12 mouse cellular contexts compared by ENCODE assay signal in genomic region chr7:46236363-46236762, GRCm38 (mm10). TPM values are rescaled to one million over a fixed set of nuclear protein-coding genes. Genes with fewer than 3 reads are reported as not detected.
DNase-seq lines count a peak whose midpoint lies in the region; ATAC-seq lines count a peak whose summit lies in the region.
"Had no signal": no experiment of that assay in that cellular context is flagged by ENCODE, and none has a peak within 500 bp of the region (broad histone marks: within the 10 kb centered on the region; RNA-seq: fewer than 3 reads in every experiment).

No protein-coding gene starts in this region.

- no peak overlapping the region for H3K4me3 ChIP-seq in embryonic facial prominence, embryonic 13.5 days
- H3K4me3 ChIP-seq in embryonic facial prominence, embryonic 10.5 days, result no peak overlapping the region
- H3K4me3 ChIP-seq in intestine, embryonic 14.5 days (ENCODE audit: low read depth, low read length), result peak overlapping the region; percentile 33; the same call in 1 of the 2 replicates
- no peak overlapping the region for H3K4me3 ChIP-seq in neural tube, embryonic 15.5 days (replicated peaks)

- H3K36me3 ChIP-seq in embryonic facial prominence, embryonic 13.5 days, result no peaks in the 10 kb centered on the region
- no peaks in the 10 kb centered on the region for H3K36me3 ChIP-seq in embryonic facial prominence, embryonic 10.5 days (replicated peaks)
- H3K36me3 ChIP-seq in intestine, embryonic 14.5 days (ENCODE audit: control insufficient read depth, insufficient read depth, low read length), result no peaks in the 10 kb centered on the region
- H3K36me3 ChIP-seq in neural tube, embryonic 15.5 days, result no peaks in the 10 kb centered on the region
- H3K36me3 ChIP-seq: G1E had no signal

- H3K4me2 ChIP-seq in embryonic facial prominence, embryonic 13.5 days, result peak overlapping the region; percentile 11; the same call in 1 of the 2 replicates
- peak overlapping the region; percentile 44 for H3K4me2 ChIP-seq in intestine, embryonic 14.5 days (ENCODE audit: low read length)
- peak overlapping the region; percentile 26 for H3K4me2 ChIP-seq in neural tube, embryonic 15.5 days
- H3K4me2 ChIP-seq: heart, embryonic 11.5 days; liver, embryonic 11.5 days had no signal

- no peak for DNase-seq in embryonic facial prominence, embryonic 10.5 days (ENCODE audit: low spot score)
- peak; percentile 66 for DNase-seq in intestine, embryonic 14.5 days (ENCODE audit: low spot score)
- peak; percentile 61 for DNase-seq in kidney, postnatal 14 days
- DNase-seq in natural killer cell, adult 2 months (ENCODE audit: low spot score in 2 of 2), result no peak
- no peak for DNase-seq in B cell, adult 2 months
- DNase-seq in cerebellum, postnatal 10 days, result no peak
- DNase-seq: right cerebral cortex, postnatal 14 days had no signal

- ATAC-seq in embryonic facial prominence, embryonic 13.5 days (ENCODE audit: insufficient number of reproducible peaks, insufficient read depth, low FRiP score, low TSS enrichment, low read depth), result no peak
- peak; percentile 80 for ATAC-seq in intestine, embryonic 14.5 days (replicated peaks; ENCODE audit: low FRiP score, low TSS enrichment, low read depth)
- ATAC-seq in neural tube, embryonic 15.5 days (ENCODE audit: low FRiP score), result peak; percentile 51; the same call in 1 of the 2 replicates

- WGBS in embryonic facial prominence, embryonic 13.5 days, result 77% methylated on average over 15 of the region's 15 CpGs
- 81% methylated on average over 15 of the region's 15 CpGs for WGBS in embryonic facial prominence, embryonic 10.5 days
- 62% methylated on average over 15 of the region's 15 CpGs for WGBS in intestine, embryonic 14.5 days
- WGBS in neural tube, embryonic 15.5 days, result 67% methylated on average over 15 of the region's 15 CpGs

- 0 out of 2 replicates have a peak overlapping the region, but pooled peaks have one; percentile 11 for H3K9ac ChIP-seq in embryonic facial prominence, embryonic 13.5 days
- H3K9ac ChIP-seq in intestine, embryonic 14.5 days (ENCODE audit: low read length), result peak overlapping the region; percentile 30; the same call in 1 of the 2 replicates
- no peak overlapping the region for H3K9ac ChIP-seq in neural tube, embryonic 15.5 days (replicated peaks)

- no peaks in the 10 kb centered on the region for H3K27me3 ChIP-seq in embryonic facial prominence, embryonic 13.5 days
- H3K27me3 ChIP-seq in embryonic facial prominence, embryonic 10.5 days (replicated peaks; ENCODE audit: low read depth, poor library complexity, severe bottlenecking), result peaks cover 17% of the 10 kb centered on the region; the same call in 1 of the 2 replicates
- H3K27me3 ChIP-seq in intestine, embryonic 14.5 days (replicated peaks; ENCODE audit: control insufficient read depth, insufficient read depth, low read length), result no peaks in the 10 kb centered on the region
- H3K27me3 ChIP-seq in neural tube, embryonic 15.5 days (replicated peaks), result no peaks in the 10 kb centered on the region

- H3K27ac ChIP-seq in embryonic facial prominence, embryonic 13.5 days, result no peak overlapping the region
- no peak overlapping the region for H3K27ac ChIP-seq in embryonic facial prominence, embryonic 10.5 days (replicated peaks)
- peak overlapping the region; percentile 78 for H3K27ac ChIP-seq in intestine, embryonic 14.5 days (ENCODE audit: low read depth)
- H3K27ac ChIP-seq in neural tube, embryonic 15.5 days (replicated peaks), result peak overlapping the region; percentile 60

- H3K4me1 ChIP-seq in embryonic facial prominence, embryonic 13.5 days, result peaks cover 18% of the 10 kb centered on the region
- H3K4me1 ChIP-seq in embryonic facial prominence, embryonic 10.5 days, result peaks cover 35% of the 10 kb centered on the region
- H3K4me1 ChIP-seq in intestine, embryonic 14.5 days (replicated peaks; ENCODE audit: control insufficient read depth, insufficient read depth, low read length), result no peaks in the 10 kb centered on the region
- H3K4me1 ChIP-seq in neural tube, embryonic 15.5 days, result peaks cover 18% of the 10 kb centered on the region

- H3K9me3 ChIP-seq in embryonic facial prominence, embryonic 13.5 days, result no peaks in the 10 kb centered on the region
- H3K9me3 ChIP-seq in embryonic facial prominence, embryonic 10.5 days, result no peaks in the 10 kb centered on the region
- H3K9me3 ChIP-seq in intestine, embryonic 14.5 days (ENCODE audit: control insufficient read depth, low read length), result no peaks in the 10 kb centered on the region
- H3K9me3 ChIP-seq in neural tube, embryonic 15.5 days (replicated peaks), result no peaks in the 10 kb centered on the region
- H3K9me3 ChIP-seq: G1E had no signal

RNA-seq across cellular contexts. Expression of gene Ush1c, which starts 1.9 kb away (rescaled TPM):
- polyA plus RNA-seq in embryonic facial prominence, embryonic 13.5 days (2015; fragmentation: Nextera tagmentation; extraction: Ambion mirVana), result 1.4 and 1.8 TPM in 2 replicates
- 4.4 and 5.0 TPM in 2 replicates for polyA plus RNA-seq in embryonic facial prominence, embryonic 10.5 days (2016; fragmentation: Nextera tagmentation; extraction: Ambion mirVana)
- polyA plus RNA-seq in intestine, embryonic 14.5 days (2014; fragmentation: Nextera tagmentation; extraction: Ambion mirVana), result 36.6 and 36.8 TPM in 2 replicates
- 2.1 and 5.0 TPM in 2 replicates for polyA plus RNA-seq in neural tube, embryonic 15.5 days (2015; fragmentation: Nextera tagmentation; extraction: Ambion mirVana)
- polyA plus RNA-seq: G1E had no signal

RNA-seq across cellular contexts. Expression of gene Otog, which starts 4.4 kb away (rescaled TPM):
- 0.08 and 0.14 TPM in 2 replicates for polyA plus RNA-seq in embryonic facial prominence, embryonic 13.5 days (2015; fragmentation: Nextera tagmentation; extraction: Ambion mirVana)
- polyA plus RNA-seq in embryonic facial prominence, embryonic 10.5 days (2016; fragmentation: Nextera tagmentation; extraction: Ambion mirVana), result 0.14 and 0.38 TPM in 2 replicates
- 0.12 TPM in 1 of 2 replicates, not detected in the other for polyA plus RNA-seq in intestine, embryonic 14.5 days (2014; fragmentation: Nextera tagmentation; extraction: Ambion mirVana)
- 0.09 TPM in 1 of 2 replicates, not detected in the other for polyA plus RNA-seq in neural tube, embryonic 15.5 days (2015; fragmentation: Nextera tagmentation; extraction: Ambion mirVana)
- polyA plus RNA-seq: G1E; heart, embryonic 11.5 days; liver, embryonic 11.5 days had no signal

RNA-seq across cellular contexts. Expression of gene Abcc8, which starts 56.5 kb away (rescaled TPM):
- 1.3 and 1.8 TPM in 2 replicates for polyA plus RNA-seq in embryonic facial prominence, embryonic 13.5 days (2015; fragmentation: Nextera tagmentation; extraction: Ambion mirVana)
- 0.24 and 0.50 TPM in 2 replicates for polyA plus RNA-seq in embryonic facial prominence, embryonic 10.5 days (2016; fragmentation: Nextera tagmentation; extraction: Ambion mirVana)
- 2.4 and 7.6 TPM in 2 replicates for polyA plus RNA-seq in intestine, embryonic 14.5 days (2014; fragmentation: Nextera tagmentation; extraction: Ambion mirVana)
- polyA plus RNA-seq in neural tube, embryonic 15.5 days (2015; fragmentation: Nextera tagmentation; extraction: Ambion mirVana), result 11.2 and 12.4 TPM in 2 replicates
- polyA plus RNA-seq: G1E had no signal

Comparison
In these comparisons a context has a peak if more than half of its experiments do, and no peak if none do; other contexts are left out.
1. H3K27ac ChIP-seq: peak in intestine, embryonic 14.5 days (single experiment) and neural tube, embryonic 15.5 days (single experiment); none in embryonic facial prominence, embryonic 13.5 days (single experiment) and embryonic facial prominence, embryonic 10.5 days (single experiment).
2. DNase-seq: peak in intestine, embryonic 14.5 days (single experiment) and kidney, postnatal 14 days (single experiment); none in embryonic facial prominence, embryonic 10.5 days (single experiment), natural killer cell, adult 2 months (0 of 2), B cell, adult 2 months (0 of 2) and cerebellum, postnatal 10 days (0 of 2).
3. Peak in every context shown above with its lines, with median percentiles within 50 percentile points of each other: H3K4me2 ChIP-seq.